Mouse (Mus musculus) retina, postnatal 7 days (tissue): Measurements from ENCODE around the gene Sapcd1.

Experiments
- DNase-seq: peaks from one replicate; pipeline ENCODE4 v3.0.0-alpha.2; 2012; ENCODE audit warnings: low read depth, low spot score

The Sapcd1 gene

GRCm38 (mm10) chr17:35027277-35028068 is at the start of gene Sapcd1:
Gene Sapcd1 (minus strand): TSS chr17:35028016.
- DNase-seq = no peak

- DNase-seq = no peak
Observed at GRCm38 (mm10) chr17:35077285-35077684, 49.5 kb upstream of the Sapcd1 start.

GRCm38 (mm10) chr17:35076507-35077176 is 48.8 kb upstream of the Sapcd1 start, which contains the start of gene Ly6g6e:
Gene Ly6g6e (plus strand): TSS chr17:35076902.
- DNase-seq = no peak

- no peak for DNase-seq
Observed at GRCm38 (mm10) chr17:35074097-35074496, 46.3 kb upstream of the Sapcd1 start.

- DNase-seq = no peak
Observed at GRCm38 (mm10) chr17:35071454-35071853, 43.6 kb upstream of the Sapcd1 start.

- no peak for DNase-seq
Observed at GRCm38 (mm10) chr17:35070556-35071229, 42.9 kb upstream of the Sapcd1 start.

- no peak for DNase-seq
Observed at GRCm38 (mm10) chr17:35068213-35068914, 40.5 kb upstream of the Sapcd1 start.

- no peak for DNase-seq
Observed at GRCm38 (mm10) chr17:35066084-35066483, 38.3 kb upstream of the Sapcd1 start, which contains the start of gene Mpig6b. Gene Mpig6b (minus strand): TSS chr17:35066184.

GRCm38 (mm10) chr17:35064951-35065947 is 37.4 kb upstream of the Sapcd1 start, which contains the start of gene Ly6g6c:
Gene Ly6g6c (plus strand): TSS chr17:35065388.
- DNase-seq = no peak

- no peak for DNase-seq
Observed at GRCm38 (mm10) chr17:35064378-35064877, 36.6 kb upstream of the Sapcd1 start.

- DNase-seq = no peak
Observed at GRCm38 (mm10) chr17:35063466-35063865, 35.6 kb upstream of the Sapcd1 start.

- no peak for DNase-seq
Observed at GRCm38 (mm10) chr17:35061299-35061698, 33.5 kb upstream of the Sapcd1 start.

- no peak for DNase-seq
Observed at GRCm38 (mm10) chr17:35060737-35061297, 33.0 kb upstream of the Sapcd1 start.

- DNase-seq = no peak
Observed at GRCm38 (mm10) chr17:35060071-35060470, 32.3 kb upstream of the Sapcd1 start.

GRCm38 (mm10) chr17:35058911-35059892 is 31.4 kb upstream of the Sapcd1 start, which contains the start of gene Ddah2:
Gene Ddah2 (plus strand): TSS chr17:35059035.
- peak; percentile 74 for DNase-seq

GRCm38 (mm10) chr17:35058316-35058715 is 30.5 kb upstream of the Sapcd1 start:
- no peak for DNase-seq

GRCm38 (mm10) chr17:35057090-35057489 is 29.3 kb upstream of the Sapcd1 start:
- DNase-seq = no peak

GRCm38 (mm10) chr17:35055691-35056495 is 28.1 kb upstream of the Sapcd1 start:
- no peak for DNase-seq
